Mouse (Mus musculus) monocyte, adult 59 days (primary cell): ENCODE data around the gene Vmn1r3. TPM values are rescaled to one million over a fixed set of nuclear protein-coding genes. Genes with fewer than 3 reads are reported as not detected.

Experiments used
- total RNA-seq, 2 experiments: library from RNA; stranded (reverse); gene quantifications; one replicate each; pipeline ENCODE4 v1.2.4; 2023

The Vmn1r3 gene
- not detected for total RNA-seq

GRCm38 (mm10) chr4:3185258-3185657 is at the start of gene Vmn1r3:
Gene Vmn1r3, minus strand, starts transcription at chr4:3185358.

GRCm38 (mm10) chr4:3167020-3167419 is 18.1 kb downstream of the Vmn1r3 start, which contains the start of gene Vmn1r2:
Gene Vmn1r2, plus strand, starts transcription at chr4:3167320.

Other genes starting within 250 kb of the Vmn1r3 start
- not detected for gene Vmn1r2, start 18.0 kb downstream of the Vmn1r3 start, total RNA-seq